Mouse (Mus musculus): Measurements from ENCODE around the gene Noxa1.

Noxa1 gene

GRCm38 (mm10) chr2:25095109-25095850 lies at the start of gene Noxa1:
TSS of gene Noxa1 (minus strand) at chr2:25095149.
- DNase-seq: no peak

DNA sequence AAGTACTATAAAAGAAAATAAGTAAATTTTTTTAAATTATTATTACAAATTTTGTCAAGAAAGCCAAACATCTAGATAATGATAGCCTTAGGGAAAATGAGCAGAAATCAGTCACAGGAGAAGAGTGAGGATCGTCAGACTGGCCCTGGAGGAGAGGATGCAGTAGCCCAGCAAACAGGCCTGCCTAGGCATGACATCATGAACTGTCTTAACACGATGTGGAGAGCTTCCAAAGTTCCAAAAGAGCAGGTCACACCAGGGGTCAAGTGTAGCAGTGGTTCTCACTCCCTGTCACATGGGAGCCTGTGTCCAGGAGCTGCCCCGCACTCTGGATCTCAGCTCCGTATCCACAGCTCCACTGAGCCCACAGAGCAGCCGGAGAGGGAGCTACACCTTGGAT lies 47.0 kb upstream of the Noxa1 start:
- DNase-seq: no peak

- no peak for DNase-seq
Measured at GRCm38 (mm10) chr2:25141185-25141584, 46.2 kb upstream of the Noxa1 start.

DNA sequence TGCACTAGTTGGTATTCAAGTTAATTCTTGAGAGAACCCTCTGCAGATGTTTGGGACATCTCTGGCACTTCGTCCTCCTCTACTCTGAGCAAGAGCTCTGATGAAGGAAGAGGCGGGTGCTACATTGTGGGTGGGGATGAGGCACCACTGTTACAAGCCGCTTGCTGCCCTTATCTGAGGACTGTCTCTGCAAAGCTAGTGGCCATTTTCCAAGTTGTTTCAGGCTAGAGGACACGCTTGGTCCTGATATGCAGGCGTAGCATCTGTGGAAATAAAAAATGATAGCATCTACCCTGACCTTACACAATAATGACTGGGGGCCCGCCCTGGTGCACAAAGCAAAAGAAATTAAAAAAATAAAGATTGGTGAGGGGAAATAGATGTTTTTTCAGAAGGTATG lies 42.9 kb upstream of the Noxa1 start:
- DNase-seq: no peak

DNA sequence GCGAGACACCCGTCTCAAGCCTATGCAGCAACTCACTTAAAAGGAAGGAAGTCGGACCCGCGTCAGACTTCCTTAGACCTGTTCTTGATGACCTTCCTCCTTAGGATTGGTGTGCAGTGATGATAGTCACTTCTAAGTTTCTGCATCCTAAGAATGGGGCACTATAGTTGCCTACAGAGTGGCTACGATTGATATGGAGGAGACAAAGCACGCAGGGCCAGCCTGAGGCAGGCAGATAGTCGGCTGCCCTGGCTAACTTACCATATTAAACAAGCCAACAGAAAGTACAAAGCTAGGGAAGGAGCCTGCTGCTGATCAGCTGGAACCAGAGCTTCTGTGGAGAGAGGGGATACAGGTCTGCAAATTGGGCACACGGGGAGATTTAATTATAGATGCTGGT lies 36.7 kb upstream of the Noxa1 start:
- DNase-seq: no peak

GRCm38 (mm10) chr2:25128072-25128471 lies 33.1 kb upstream of the Noxa1 start:
- no peak for DNase-seq

GRCm38 (mm10) chr2:25127206-25127605 lies 32.3 kb upstream of the Noxa1 start:
- peak; percentile 47 for DNase-seq

DNA sequence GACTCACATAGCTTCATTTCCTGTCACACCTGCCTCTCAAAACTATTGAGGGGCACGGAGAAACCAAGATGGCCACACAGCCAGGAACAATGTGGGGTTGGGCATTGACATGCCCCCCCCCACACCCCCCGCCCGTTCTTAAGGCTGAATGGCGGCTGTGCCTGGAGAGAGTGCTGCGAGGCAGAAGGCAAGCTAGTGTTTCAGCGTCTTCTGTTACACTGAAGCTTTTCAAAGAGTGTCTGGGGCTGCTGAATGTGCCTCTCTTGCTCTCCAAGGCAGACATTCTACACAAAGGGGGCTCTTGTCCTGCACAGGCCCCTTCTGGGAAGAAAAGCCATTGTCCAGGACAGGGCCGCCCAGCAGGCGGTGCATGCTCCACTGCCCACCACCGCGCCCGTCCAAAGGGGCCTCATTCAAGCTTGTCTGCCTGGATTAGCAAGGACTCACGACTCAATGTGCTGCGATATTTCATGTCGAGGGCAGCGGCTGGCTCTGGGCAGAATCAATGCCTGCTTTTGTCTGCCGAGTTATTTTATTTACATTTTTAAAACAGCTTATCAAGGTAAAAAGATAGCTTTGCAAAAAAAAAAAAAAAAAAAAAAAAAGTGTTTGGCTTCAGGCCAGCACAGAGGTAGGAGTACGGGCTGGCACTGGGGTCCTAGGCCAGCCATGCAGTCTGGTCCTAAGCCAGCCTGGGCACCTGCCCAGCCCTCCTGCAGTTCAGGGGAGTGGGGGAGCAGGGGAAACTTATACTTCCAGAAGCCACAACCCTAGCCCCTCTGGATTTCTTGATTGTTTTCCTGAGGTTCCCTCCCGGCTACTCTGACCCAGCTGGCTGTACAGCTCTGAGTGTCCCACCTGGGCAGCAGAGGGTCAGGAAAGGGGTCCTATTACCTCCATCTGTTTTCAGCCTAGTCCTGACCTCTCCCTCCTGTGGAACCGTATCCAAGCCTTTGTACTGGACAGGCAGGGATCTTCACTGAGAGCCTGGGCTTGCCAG lies 31.4 kb upstream of the Noxa1 start:
- no peak for DNase-seq

DNA sequence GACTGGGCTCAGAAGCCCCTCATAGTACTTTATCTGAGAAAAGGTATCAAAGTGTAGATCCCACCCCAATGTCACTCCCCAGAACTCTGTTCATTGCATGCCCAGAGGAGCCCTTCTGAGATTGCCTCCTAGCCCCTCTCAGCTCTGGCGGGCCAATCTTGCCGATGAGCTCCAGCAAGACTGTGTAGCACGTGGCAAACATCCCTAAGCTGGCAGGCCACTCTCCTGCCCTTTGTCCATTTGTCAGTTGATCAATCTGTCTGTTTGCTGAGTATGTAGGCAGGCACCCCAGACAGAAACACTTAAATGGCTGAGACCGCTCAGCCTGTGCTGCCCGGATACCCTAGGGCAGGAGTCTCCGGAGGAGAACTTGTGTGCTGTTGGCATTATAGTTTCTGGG lies 30.2 kb upstream of the Noxa1 start:
- no peak for DNase-seq

GRCm38 (mm10) chr2:25124411-25124810 lies 29.5 kb upstream of the Noxa1 start:
- DNase-seq: no peak

GRCm38 (mm10) chr2:25123527-25123926 lies 28.6 kb upstream of the Noxa1 start:
- DNase-seq: no peak

- DNase-seq: no peak
Measured at GRCm38 (mm10) chr2:25122666-25123065, 27.7 kb upstream of the Noxa1 start.

DNA sequence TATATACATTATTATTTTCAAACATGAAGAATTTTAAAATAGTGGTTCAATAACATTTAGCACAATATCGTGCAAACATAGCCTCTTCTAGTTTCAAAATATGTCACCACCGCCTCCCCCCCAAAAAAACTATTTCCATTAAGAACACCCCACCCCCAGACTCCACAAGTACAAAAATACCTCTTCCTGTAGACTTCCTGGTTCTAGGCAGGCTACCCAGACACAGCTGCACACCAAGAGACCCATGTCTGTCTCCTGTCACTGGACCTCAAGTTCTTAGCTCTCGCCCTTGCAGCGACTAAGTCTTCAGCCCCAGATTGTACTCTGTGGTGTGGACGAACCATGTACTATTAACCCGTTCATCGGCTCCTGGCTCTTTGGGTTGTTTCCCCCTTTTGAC lies 26.0 kb upstream of the Noxa1 start:
- no peak for DNase-seq

DNA sequence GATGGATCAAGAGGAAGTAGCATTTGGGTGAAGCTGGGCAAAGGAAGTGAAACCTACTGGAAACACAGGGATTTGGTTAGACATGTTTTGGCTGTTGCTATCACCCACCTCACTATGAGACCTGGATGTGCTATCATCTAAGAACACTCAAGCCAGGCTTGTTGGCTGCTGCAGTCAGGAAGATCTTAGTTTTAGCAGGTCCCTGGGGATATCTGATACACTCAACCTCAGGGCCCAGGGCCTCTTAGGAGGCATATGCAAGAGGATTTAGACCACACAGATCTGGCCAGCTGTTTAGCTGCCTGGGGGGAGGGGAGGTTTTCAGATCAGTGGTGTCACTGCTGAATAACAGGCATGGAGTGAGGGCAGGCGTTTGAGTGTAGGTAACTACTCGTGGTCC lies 20.5 kb upstream of the Noxa1 start:
- no peak for DNase-seq

DNA sequence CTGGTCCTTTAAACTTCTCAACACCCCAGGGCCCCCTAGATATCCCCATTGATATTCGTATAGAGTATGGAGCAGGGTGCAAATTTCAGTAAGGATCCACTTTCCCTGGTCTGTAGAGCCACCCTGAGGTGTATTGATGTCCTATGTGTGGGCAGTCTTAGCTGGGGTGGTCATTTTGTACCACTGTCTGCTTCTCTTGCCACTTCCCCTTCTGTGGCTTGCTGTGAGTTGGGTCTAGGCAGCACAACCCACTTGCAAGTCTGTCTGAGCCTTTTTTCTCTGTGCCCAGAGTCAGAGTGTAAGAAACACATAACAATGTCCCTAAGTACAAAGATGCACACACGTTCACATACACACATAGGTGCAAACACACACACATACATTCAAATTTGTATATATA lies 19.4 kb upstream of the Noxa1 start:
- DNase-seq: no peak

GRCm38 (mm10) chr2:25111184-25111791 lies 16.3 kb upstream of the Noxa1 start:
- DNase-seq: no peak

DNA sequence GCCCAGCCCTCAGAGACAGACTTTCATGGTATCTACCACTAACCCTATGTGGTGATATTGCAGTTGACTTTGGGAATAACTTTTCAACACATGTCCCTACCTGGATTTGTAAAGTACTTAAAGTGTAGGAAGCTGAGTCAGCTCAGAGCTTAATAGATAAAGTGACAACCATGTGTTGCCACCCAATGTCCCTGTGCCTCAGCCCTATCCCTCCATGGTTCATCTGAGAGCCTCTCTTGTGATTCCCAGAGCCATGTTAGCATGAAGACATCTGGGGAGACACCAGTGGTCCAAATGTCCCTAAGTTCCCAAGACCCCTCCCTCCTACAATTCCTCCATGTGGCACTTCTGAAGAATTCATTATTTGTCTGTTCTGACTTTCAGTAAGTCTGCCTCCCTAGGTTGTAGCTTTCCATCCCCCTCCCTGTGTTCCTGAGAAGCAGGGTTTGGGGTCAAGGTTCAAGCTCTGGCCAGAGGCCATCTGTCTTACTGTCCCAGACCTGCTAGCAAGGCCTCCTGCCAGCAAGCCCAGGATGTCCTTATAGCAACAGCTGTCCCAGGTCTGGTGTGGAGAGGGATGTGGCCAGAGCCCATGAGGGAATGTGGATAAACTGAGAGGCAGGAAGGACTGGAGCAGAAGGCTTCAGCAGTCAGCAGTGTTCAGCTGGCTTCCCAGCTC lies 15.7 kb upstream of the Noxa1 start:
- peak; percentile 84 for DNase-seq

- no peak for DNase-seq
Measured at GRCm38 (mm10) chr2:25109487-25109886, 14.5 kb upstream of the Noxa1 start.

DNA sequence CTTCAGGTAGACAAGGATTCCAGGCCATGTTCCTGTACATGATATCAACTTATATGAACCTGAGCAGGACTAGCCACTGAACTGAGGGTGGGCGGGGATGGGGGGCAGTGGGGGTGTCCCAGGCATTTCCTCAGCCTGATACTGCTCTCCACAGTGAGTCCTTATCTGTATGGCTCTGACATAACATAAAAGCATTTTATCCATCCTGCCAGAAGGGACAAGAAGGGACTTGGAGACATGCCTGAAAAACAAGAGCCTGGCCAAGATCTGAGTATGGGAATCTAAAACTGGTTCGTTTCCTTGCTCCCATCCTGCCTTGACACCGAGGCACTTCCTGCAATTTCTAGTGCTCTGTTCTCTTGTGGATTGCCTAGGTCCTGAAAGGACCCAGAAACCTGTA lies 11.1 kb upstream of the Noxa1 start:
- no peak for DNase-seq

- no peak for DNase-seq
Measured at GRCm38 (mm10) chr2:25104122-25104521, 9.2 kb upstream of the Noxa1 start.

- no peak for DNase-seq
Measured at GRCm38 (mm10) chr2:25099703-25100102, 4.8 kb upstream of the Noxa1 start.

DNA sequence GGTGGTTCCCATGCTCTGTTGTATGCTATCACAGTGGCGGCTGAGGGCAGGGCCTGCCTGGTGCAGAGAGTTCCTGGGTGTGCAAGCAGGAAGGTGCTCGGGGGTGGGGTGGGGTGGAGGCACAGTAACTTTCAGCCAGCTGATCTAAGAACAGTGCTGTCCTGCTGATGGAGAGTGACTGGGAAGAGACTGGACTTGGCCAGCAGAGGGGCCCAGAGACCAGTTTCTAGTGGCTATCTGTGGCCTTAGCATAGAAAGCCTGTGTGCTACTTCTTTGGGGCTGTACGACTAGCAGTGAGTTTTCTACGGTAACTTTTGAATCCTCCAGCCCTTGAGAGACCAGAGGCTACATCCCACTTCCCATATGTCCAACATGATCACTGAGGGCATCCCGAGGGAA lies 4.0 kb upstream of the Noxa1 start:
- no peak for DNase-seq

DNA sequence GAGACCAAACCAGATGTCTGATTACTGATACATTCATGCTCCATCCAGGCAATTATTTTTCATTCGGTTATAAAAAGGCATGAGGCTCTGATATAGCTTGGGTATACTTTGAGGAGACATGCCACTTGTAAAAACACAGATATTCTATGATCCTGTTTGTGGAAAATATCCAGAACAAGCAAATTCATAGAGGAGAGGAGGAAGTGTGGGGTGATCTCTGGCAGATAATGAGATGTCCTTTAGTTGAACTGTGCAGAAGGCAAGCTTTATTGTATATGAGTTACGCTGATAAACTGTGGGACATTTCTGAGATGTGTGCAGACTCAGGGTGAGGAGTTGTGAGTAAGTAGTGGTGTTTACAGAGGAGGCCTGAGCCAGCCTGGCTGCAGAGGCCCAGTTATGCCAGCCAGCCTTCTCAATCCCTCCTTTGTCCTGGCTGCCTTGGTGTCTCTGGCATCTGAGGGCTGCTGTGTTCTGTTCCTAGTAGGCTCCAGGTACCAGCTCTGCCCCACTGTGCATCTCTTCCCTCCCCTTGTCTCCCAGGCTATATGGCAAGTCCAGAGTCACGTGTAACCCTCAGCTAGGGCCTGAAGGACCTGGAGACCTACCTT lies 3.2 kb upstream of the Noxa1 start:
- DNase-seq: no peak
